Mouse (Mus musculus): ENCODE data around the gene Chst11.

DNA sequence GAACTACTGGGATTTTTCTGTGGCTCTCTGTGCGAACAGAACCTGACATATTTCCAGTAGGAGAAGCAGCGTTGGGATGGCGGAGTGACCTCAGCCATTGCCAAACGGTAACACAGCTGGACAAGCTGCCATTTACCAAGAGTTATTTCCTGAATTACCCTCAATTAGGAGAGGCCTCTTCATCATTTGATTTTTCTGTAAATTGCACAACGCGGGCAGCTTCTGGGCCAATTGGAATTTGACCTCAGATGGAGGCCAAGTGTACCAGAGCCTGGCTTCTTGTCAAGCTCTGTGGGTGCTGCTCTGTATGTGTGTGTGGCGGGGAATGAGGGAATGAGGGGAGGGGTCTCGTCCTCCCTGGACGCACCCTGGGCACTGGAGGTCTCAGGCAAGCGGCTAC lies 113.6 kb downstream of the Chst11 start:
- TF ChIP-seq CTCF (IDR thresholded peaks at IDR 0.05; ENCODE audit: borderline replicate concordance, extremely low read depth, insufficient read depth, insufficient read length) (no peak), POLR2A (IDR thresholded peaks at IDR 0.05; ENCODE audit: borderline replicate concordance, extremely low read depth, insufficient read depth, insufficient read length, poor library complexity, severe bottlenecking) (no peak)
